Mouse (Mus musculus) intestine, embryonic 16.5 days (tissue): ENCODE measurements at regions not wholly inside any gene's neighbourhood (a gene's known extent, or its start where the extent isn't known, plus 50 kb on each side); places are given as distances from the start of the nearest gene placed in this dataset.

Experiments
- ATAC-seq: fragments of 200-750 bp; cut with Nextera tagmentation; 2 replicates; pipeline ENCODE4 v1.8.0; 2017; ENCODE audit warnings: moderate TSS enrichment, moderate library complexity
- H3K27ac ChIP-seq: fragments of 300-500 bp; sonication (generic); 2 replicates; pipeline ENCODE4 v1.5.1; 2014; ENCODE audit warnings: mild to moderate bottlenecking, low read length
- H3K27me3 ChIP-seq: fragments of 300-500 bp; sonication (generic); replicated peaks from 2 replicates; pipeline ENCODE4 v1.6.1; 2014; ENCODE audit warnings: low read length, control low read depth, mixed read lengths; ENCODE audit not compliant: control insufficient read depth, insufficient read depth
- H3K36me3 ChIP-seq: fragments of 300-500 bp; sonication (generic); 2 replicates; pipeline ENCODE4 v1.6.1; 2014; ENCODE audit warnings: low read length, control low read depth; ENCODE audit not compliant: control insufficient read depth, insufficient read depth
- H3K4me1 ChIP-seq: fragments of 300-500 bp; sonication (generic); 2 replicates; pipeline ENCODE4 v1.6.1; 2014; ENCODE audit warnings: low read length, control low read depth, mixed read lengths; ENCODE audit not compliant: control insufficient read depth, insufficient read depth
- H3K4me2 ChIP-seq: fragments of 300-500 bp; sonication (generic); 2 replicates; pipeline ENCODE4 v1.6.1; 2014; ENCODE audit warnings: low read depth, low read length, control low read depth
- H3K4me3 ChIP-seq: fragments of 300-500 bp; sonication (generic); 2 replicates; pipeline ENCODE4 v1.5.1; 2014; ENCODE audit warnings: mild to moderate bottlenecking, low read length
- H3K9ac ChIP-seq: fragments of 300-500 bp; sonication (generic); 2 replicates; pipeline ENCODE4 v1.6.1; 2014; ENCODE audit warnings: low read depth, low read length
- H3K9me3 ChIP-seq: fragments of 300-500 bp; sonication (generic); 2 replicates; pipeline ENCODE4 v1.6.1; 2016; ENCODE audit warnings: low read length, control low read depth; ENCODE audit not compliant: control insufficient read depth
- WGBS: fragments of 180-500 bp; shearing (Covaris S2); extraction: QIAGEN DNeasy Blood & Tissue Kit; methylation state at CpG from one replicate; pipeline ENCODE4 v1.1.7; 2014; 5-methylcytosine and 5-hydroxymethylcytosine counted together

GRCm38 (mm10) chr9:59095626-59096025 lies 59.4 kb upstream of the Neo1 start:
- Histone ChIP-seq H3K4me2 (no peak overlapping the region), H3K36me3 (no peaks in the 10 kb centered on the region), H3K9me3 (no peaks in the 10 kb centered on the region), H3K9ac (no peak overlapping the region), H3K27ac (no peak overlapping the region), H3K4me3 (no peak overlapping the region), H3K27me3 (no peaks in the 10 kb centered on the region), H3K4me1 (no peaks in the 10 kb centered on the region)
- ATAC-seq, result no peak
- 70% methylated on average over 7 of the region's 7 CpGs for WGBS

- H3K9ac ChIP-seq, result no peak overlapping the region
- H3K36me3 ChIP-seq, result no peaks in the 10 kb centered on the region
- H3K27ac ChIP-seq, result no peak overlapping the region
- no peak overlapping the region for H3K4me2 ChIP-seq
- H3K27me3 ChIP-seq, result no peaks in the 10 kb centered on the region
- H3K4me1 ChIP-seq, result no peaks in the 10 kb centered on the region
- no peaks in the 10 kb centered on the region for H3K9me3 ChIP-seq
- whole genome bisulfite sequencing, result 78% methylated on average over 4 of the region's 4 CpGs
- H3K4me3 ChIP-seq, result no peak overlapping the region
- no peak for ATAC-seq
Observed at GRCm38 (mm10) chr9:59094106-59094505, 57.9 kb upstream of the Neo1 start.

- no peak overlapping the region for H3K27ac ChIP-seq
- no peak overlapping the region for H3K4me2 ChIP-seq
- H3K27me3 ChIP-seq, result no peaks in the 10 kb centered on the region
- WGBS, result 91% methylated on average over 3 of the region's 3 CpGs
- ATAC-seq, result no peak
- no peak overlapping the region for H3K4me3 ChIP-seq
- no peaks in the 10 kb centered on the region for H3K9me3 ChIP-seq
- H3K36me3 ChIP-seq, result no peaks in the 10 kb centered on the region
- H3K4me1 ChIP-seq, result peaks cover 8% of the 10 kb centered on the region; the same call in 1 of the 2 replicates
- H3K9ac ChIP-seq, result no peak overlapping the region
Observed at GRCm38 (mm10) chr9:59091179-59091578, 54.9 kb upstream of the Neo1 start.

- H3K4me2 ChIP-seq, result no peak overlapping the region
- H3K9ac ChIP-seq, result no peak overlapping the region
- H3K27me3 ChIP-seq, result no peaks in the 10 kb centered on the region
- H3K36me3 ChIP-seq, result no peaks in the 10 kb centered on the region
- ATAC-seq, result no peak
- 66% methylated on average over 3 of the region's 3 CpGs for WGBS
- no peak overlapping the region for H3K27ac ChIP-seq
- peaks cover 8% of the 10 kb centered on the region; the same call in 1 of the 2 replicates for H3K4me1 ChIP-seq
- no peaks in the 10 kb centered on the region for H3K9me3 ChIP-seq
- no peak overlapping the region for H3K4me3 ChIP-seq
Observed at GRCm38 (mm10) chr9:59087704-59088103, 51.5 kb upstream of the Neo1 start.

- no peak overlapping the region for H3K9ac ChIP-seq
- 41% methylated on average over 9 of the region's 9 CpGs for WGBS
- no peak overlapping the region for H3K4me3 ChIP-seq
- no peak overlapping the region for H3K27ac ChIP-seq
- ATAC-seq, result no peak
- no peaks in the 10 kb centered on the region for H3K9me3 ChIP-seq
- peaks cover 8% of the 10 kb centered on the region; the same call in 1 of the 2 replicates for H3K4me1 ChIP-seq
- no peaks in the 10 kb centered on the region for H3K36me3 ChIP-seq
- H3K4me2 ChIP-seq, result no peak overlapping the region
- no peaks in the 10 kb centered on the region for H3K27me3 ChIP-seq
Observed at GRCm38 (mm10) chr9:59087112-59087511, 50.9 kb upstream of the Neo1 start.

- Histone ChIP-seq H3K27me3 (no peaks in the 10 kb centered on the region), H3K9me3 (no peaks in the 10 kb centered on the region), H3K4me1 (peaks cover 8% of the 10 kb centered on the region; the same call in 1 of the 2 replicates), H3K4me2 (no peak overlapping the region), H3K27ac (no peak overlapping the region), H3K4me3 (no peak overlapping the region), H3K36me3 (no peaks in the 10 kb centered on the region), H3K9ac (no peak overlapping the region)
- WGBS, result 86% methylated on average over 10 of the region's 10 CpGs
- ATAC-seq, result no peak
Observed at GRCm38 (mm10) chr9:59086556-59087102, 50.4 kb upstream of the Neo1 start.
